Mouse (Mus musculus): ENCODE measurements around the gene Pld2.
"Not testable (repeated sequence)": the region's sequence is repeated elsewhere in the genome, so short reads cannot be mapped to it uniquely, and the experiment has no call there.

The Pld2 gene

GRCm38 (mm10) chr11:70526211-70526610, 13.7 kb upstream of the Pld2 start:
- no peak for DNase-seq

GRCm38 (mm10) chr11:70528610-70529009, 11.3 kb upstream of the Pld2 start:
- DNase-seq, result no peak

- not testable (repeated sequence) for DNase-seq
Measured at GRCm38 (mm10) chr11:70531065-70531464, 8.8 kb upstream of the Pld2 start.

- DNase-seq, result no peak
Measured at GRCm38 (mm10) chr11:70532839-70533238, 7.0 kb upstream of the Pld2 start, which contains the start of gene Gm40193. TSS of gene Gm40193 (minus strand) at chr11:70532939.

GRCm38 (mm10) chr11:70539423-70539822, 441 bp upstream of the Pld2 start:
- no peak for DNase-seq

GRCm38 (mm10) chr11:70540928-70541327, 1.1 kb downstream of the Pld2 start:
- DNase-seq, result no peak

- DNase-seq, result no peak
Measured at GRCm38 (mm10) chr11:70541415-70541814, 1.6 kb downstream of the Pld2 start.

- no peak for DNase-seq
Measured at GRCm38 (mm10) chr11:70544496-70544895, 4.6 kb downstream of the Pld2 start.

GRCm38 (mm10) chr11:70551526-70551925, 11.7 kb downstream of the Pld2 start:
- DNase-seq, result no peak

GRCm38 (mm10) chr11:70553940-70554339, 14.1 kb downstream of the Pld2 start:
- no peak for DNase-seq

GRCm38 (mm10) chr11:70557545-70557944, 17.7 kb downstream of the Pld2 start:
- no peak for DNase-seq

GRCm38 (mm10) chr11:70561937-70562286, 22.0 kb downstream of the Pld2 start:
- no peak for DNase-seq

- DNase-seq, result peak; percentile 91
Measured at GRCm38 (mm10) chr11:70562287-70562994, 22.6 kb downstream of the Pld2 start, which contains the start of gene Mink1. TSS of gene Mink1 (plus strand) at chr11:70562881.

- no peak for DNase-seq
Measured at GRCm38 (mm10) chr11:70562995-70563469, 23.2 kb downstream of the Pld2 start.

GRCm38 (mm10) chr11:70563470-70564275, 23.8 kb downstream of the Pld2 start:
- DNase-seq, result no peak

- no peak for DNase-seq
Measured at GRCm38 (mm10) chr11:70564276-70564873, 24.5 kb downstream of the Pld2 start.

GRCm38 (mm10) chr11:70566586-70566985, 26.7 kb downstream of the Pld2 start:
- DNase-seq, result no peak

GRCm38 (mm10) chr11:70570614-70571013, 30.8 kb downstream of the Pld2 start:
- DNase-seq, result not testable (repeated sequence)

GRCm38 (mm10) chr11:70571641-70572040, 31.8 kb downstream of the Pld2 start:
- DNase-seq, result no peak

GRCm38 (mm10) chr11:70572348-70572902, 32.6 kb downstream of the Pld2 start:
- DNase-seq, result no peak

- DNase-seq, result no peak
Measured at GRCm38 (mm10) chr11:70573872-70574271, 34.0 kb downstream of the Pld2 start.

GRCm38 (mm10) chr11:70577201-70577600, 37.3 kb downstream of the Pld2 start:
- no peak for DNase-seq

GRCm38 (mm10) chr11:70578962-70579361, 39.1 kb downstream of the Pld2 start:
- DNase-seq, result no peak

Data from right cerebral cortex, postnatal 25 days (tissue).